Mouse (Mus musculus) hindbrain, embryonic 10.5 days (tissue): ENCODE measurements at regions not wholly inside any gene's neighbourhood (a gene's known extent, or its start where the extent isn't known, plus 50 kb on each side); places are given as distances from the start of the nearest gene placed in this dataset.
A peak's percentile ranks its signal among the peaks of the same experiment; 100 is the strongest.
"Not testable (repeated sequence)": the region's sequence is repeated elsewhere in the genome, so short reads cannot be mapped to it uniquely, and the experiment has no call there.

Source experiments
- DNase-seq: peaks from one replicate; pipeline ENCODE4 v3.0.0-alpha.2; 2017; ENCODE audit warnings: low spot score
- H3K27ac ChIP-seq: fragments of 300-500 bp; sonication (generic); 2 replicates; pipeline ENCODE4 v1.5.1; 2016; ENCODE audit warnings: mild to moderate bottlenecking, moderate library complexity
- H3K27me3 ChIP-seq: fragments of 300-500 bp; sonication (generic); 2 replicates; pipeline ENCODE4 v1.6.1; 2016; ENCODE audit warnings: mild to moderate bottlenecking; ENCODE audit not compliant: poor library complexity, insufficient read depth, severe bottlenecking
- H3K36me3 ChIP-seq: fragments of 300-500 bp; sonication (generic); 2 replicates; pipeline ENCODE4 v1.6.1; 2016; ENCODE audit warnings: mild to moderate bottlenecking, moderate library complexity
- H3K4me1 ChIP-seq: fragments of 300-500 bp; sonication (generic); replicated peaks from 2 replicates; pipeline ENCODE4 v1.6.1; 2016; ENCODE audit warnings: mild to moderate bottlenecking
- H3K4me3 ChIP-seq: fragments of 300-500 bp; sonication (generic); 2 replicates; pipeline ENCODE4 v1.5.1; 2016; ENCODE audit warnings: mild to moderate bottlenecking, moderate library complexity
- H3K9me3 ChIP-seq: fragments of 300-500 bp; sonication (generic); 2 replicates; pipeline ENCODE4 v1.6.1; 2016; ENCODE audit warnings: mild to moderate bottlenecking, moderate library complexity
- WGBS: fragments of 180-500 bp; shearing (Covaris S2); methylation state at CpG from one replicate; pipeline ENCODE4 v1.1.7; 2016; 5-methylcytosine and 5-hydroxymethylcytosine counted together

GRCm38 (mm10) chr9:94131367-94131766, 406.5 kb downstream of the 1190002N15Rik start:
- WGBS: 68% methylated on average over 1 of the region's 1 CpGs
- Histone ChIP-seq H3K9me3 (no peaks in the 10 kb centered on the region), H3K27me3 (no peaks in the 10 kb centered on the region), H3K4me1 (no peaks in the 10 kb centered on the region), H3K27ac (no peak overlapping the region), H3K36me3 (no peaks in the 10 kb centered on the region), H3K4me3 (no peak overlapping the region)
- DNase-seq: no peak

- H3K27me3 ChIP-seq: no peaks in the 10 kb centered on the region
- DNase-seq: no peak
- no peaks in the 10 kb centered on the region for H3K4me1 ChIP-seq
Observed at GRCm38 (mm10) chr9:94116961-94117360, 420.9 kb downstream of the 1190002N15Rik start.

GRCm38 (mm10) chr9:94107701-94108100, 430.2 kb downstream of the 1190002N15Rik start:
- H3K27ac ChIP-seq, DNase-seq, H3K4me3 ChIP-seq, H3K9me3 ChIP-seq, H3K27me3 ChIP-seq, H3K36me3 ChIP-seq, H3K4me1 ChIP-seq: not testable (repeated sequence)
- WGBS: 59% methylated on average over 1 of the region's 1 CpGs

More at GRCm38 (mm10) chr9:94116961-94117360, 420.9 kb downstream of the 1190002N15Rik start:
- 92% methylated on average over 5 of the region's 5 CpGs for WGBS
- Histone ChIP-seq H3K4me3 (no peak overlapping the region), H3K9me3 (no peaks in the 10 kb centered on the region), H3K36me3 (no peaks in the 10 kb centered on the region), H3K27ac (no peak overlapping the region)

- no peak for DNase-seq
- Histone ChIP-seq H3K27ac (no peak overlapping the region), H3K4me1 (no peaks in the 10 kb centered on the region), H3K9me3 (no peaks in the 10 kb centered on the region), H3K4me3 (no peak overlapping the region), H3K27me3 (no peaks in the 10 kb centered on the region), H3K36me3 (no peaks in the 10 kb centered on the region)
- WGBS: 92% methylated on average over 4 of the region's 4 CpGs
Observed at GRCm38 (mm10) chr9:94104669-94105068, 433.2 kb downstream of the 1190002N15Rik start.

- no peaks in the 10 kb centered on the region for H3K36me3 ChIP-seq
- no peaks in the 10 kb centered on the region for H3K27me3 ChIP-seq
- WGBS: 75% methylated on average over 3 of the region's 3 CpGs
- H3K9me3 ChIP-seq: no peaks in the 10 kb centered on the region
- H3K27ac ChIP-seq: no peak overlapping the region
- H3K4me3 ChIP-seq: no peak overlapping the region
- no peaks in the 10 kb centered on the region for H3K4me1 ChIP-seq
- DNase-seq: no peak
Observed at GRCm38 (mm10) chr9:94101958-94102357, 435.9 kb downstream of the 1190002N15Rik start.

GRCm38 (mm10) chr9:94094800-94095199, 443.1 kb downstream of the 1190002N15Rik start:
- Histone ChIP-seq H3K9me3 (no peaks in the 10 kb centered on the region), H3K4me1 (peaks cover 24% of the 10 kb centered on the region), H3K27me3 (no peaks in the 10 kb centered on the region), H3K27ac (0 out of 2 replicates have a peak overlapping the region, but pooled peaks have one; percentile 13), H3K4me3 (no peak overlapping the region), H3K36me3 (no peaks in the 10 kb centered on the region)
- 31% methylated on average over 2 of the region's 2 CpGs for WGBS
- DNase-seq: no peak

GRCm38 (mm10) chr9:94091658-94092225, 446.1 kb downstream of the 1190002N15Rik start:
- H3K9me3 ChIP-seq: no peaks in the 10 kb centered on the region
- H3K4me3 ChIP-seq: no peak overlapping the region
- 56% methylated on average over 7 of the region's 7 CpGs for WGBS
- peaks cover 24% of the 10 kb centered on the region for H3K4me1 ChIP-seq
- peak; percentile 6 for DNase-seq
- no peak overlapping the region; the same call in 1 of the 2 replicates for H3K27ac ChIP-seq
- H3K36me3 ChIP-seq: no peaks in the 10 kb centered on the region
- H3K27me3 ChIP-seq: no peaks in the 10 kb centered on the region

- Histone ChIP-seq H3K4me1 (peaks cover 16% of the 10 kb centered on the region), H3K9me3 (no peaks in the 10 kb centered on the region), H3K27me3 (no peaks in the 10 kb centered on the region), H3K4me3 (no peak overlapping the region), H3K27ac (no peak overlapping the region), H3K36me3 (no peaks in the 10 kb centered on the region)
- DNase-seq: no peak
- WGBS: 88% methylated on average over 1 of the region's 1 CpGs
Observed at GRCm38 (mm10) chr9:94089759-94090158, 448.1 kb downstream of the 1190002N15Rik start.

- no peak overlapping the region for H3K27ac ChIP-seq
- WGBS: 69% methylated on average over 3 of the region's 3 CpGs
- no peaks in the 10 kb centered on the region for H3K27me3 ChIP-seq
- no peaks in the 10 kb centered on the region for H3K9me3 ChIP-seq
- no peaks in the 10 kb centered on the region for H3K4me1 ChIP-seq
- DNase-seq: no peak
- H3K4me3 ChIP-seq: no peak overlapping the region
- H3K36me3 ChIP-seq: no peaks in the 10 kb centered on the region
Observed at GRCm38 (mm10) chr9:94083629-94084411, 454.1 kb downstream of the 1190002N15Rik start.

GRCm38 (mm10) chr9:94074904-94075303, 463.0 kb downstream of the 1190002N15Rik start:
- H3K27me3 ChIP-seq: no peaks in the 10 kb centered on the region
- H3K4me1 ChIP-seq: 0 out of 2 replicates have a peak, but pooled peaks cover 4% of the 10 kb centered on the region
- no peaks in the 10 kb centered on the region for H3K36me3 ChIP-seq
- H3K9me3 ChIP-seq: no peaks in the 10 kb centered on the region
- DNase-seq: no peak
- no peak overlapping the region for H3K4me3 ChIP-seq
- 56% methylated on average over 2 of the region's 2 CpGs for WGBS
- no peak overlapping the region for H3K27ac ChIP-seq

- Histone ChIP-seq H3K4me3 (no peak overlapping the region), H3K36me3 (no peaks in the 10 kb centered on the region), H3K27me3 (no peaks in the 10 kb centered on the region), H3K27ac (no peak overlapping the region), H3K4me1 (no peaks in the 10 kb centered on the region), H3K9me3 (no peaks in the 10 kb centered on the region)
- 83% methylated on average over 1 of the region's 1 CpGs for WGBS
- DNase-seq: no peak
Observed at GRCm38 (mm10) chr9:94067121-94067520, 470.8 kb downstream of the 1190002N15Rik start.

GRCm38 (mm10) chr9:94053229-94053628, 484.7 kb downstream of the 1190002N15Rik start:
- no peak overlapping the region for H3K27ac ChIP-seq
- H3K4me1 ChIP-seq: no peaks in the 10 kb centered on the region
- no peak for DNase-seq
- H3K9me3 ChIP-seq: no peaks in the 10 kb centered on the region
- H3K4me3 ChIP-seq: no peak overlapping the region
- WGBS: 80% methylated on average over 4 of the region's 4 CpGs
- no peaks in the 10 kb centered on the region for H3K36me3 ChIP-seq
- no peaks in the 10 kb centered on the region for H3K27me3 ChIP-seq

GRCm38 (mm10) chr9:94047845-94048244, 490.0 kb downstream of the 1190002N15Rik start:
- 87% methylated on average over 7 of the region's 7 CpGs for WGBS
- no peak overlapping the region for H3K27ac ChIP-seq
- H3K36me3 ChIP-seq: no peaks in the 10 kb centered on the region
- no peaks in the 10 kb centered on the region for H3K4me1 ChIP-seq
- H3K4me3 ChIP-seq: no peak overlapping the region
- no peaks in the 10 kb centered on the region for H3K27me3 ChIP-seq
- no peaks in the 10 kb centered on the region for H3K9me3 ChIP-seq
- DNase-seq: no peak
